Mouse (Mus musculus): ENCODE data around the gene Usp42. TPM values are rescaled to one million over a fixed set of nuclear protein-coding genes. Genes with fewer than 3 reads are reported as not detected.

Gene Usp42
- total RNA-seq, 2 experiments from 2014 or later, result 6.2 to 6.5 TPM

DNA sequence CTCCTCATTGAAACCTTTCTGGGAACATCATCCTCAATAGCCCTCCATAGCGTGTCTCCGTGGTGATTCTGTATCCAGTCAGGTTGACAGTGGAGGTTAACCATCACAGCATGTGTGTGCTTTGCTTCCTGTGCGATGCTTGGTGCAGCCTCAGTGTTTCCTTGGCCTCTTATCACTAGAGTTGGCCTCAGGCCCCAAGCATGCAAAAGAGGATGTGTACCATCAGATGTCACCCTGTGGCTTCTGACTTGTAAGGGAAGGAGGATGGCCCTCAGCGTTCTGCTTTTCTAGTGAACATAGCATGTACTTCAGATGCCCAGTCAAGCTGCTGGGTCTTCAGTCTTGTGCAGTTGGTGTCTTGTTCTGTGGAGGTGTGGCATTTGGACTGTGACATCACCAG, 33.6 kb downstream of the Usp42 start:
- no peak for DNase-seq
- intact Hi-C loops (cut with DNase I; ENCODE audit: low total_unique reads), result no loop called here

DNA sequence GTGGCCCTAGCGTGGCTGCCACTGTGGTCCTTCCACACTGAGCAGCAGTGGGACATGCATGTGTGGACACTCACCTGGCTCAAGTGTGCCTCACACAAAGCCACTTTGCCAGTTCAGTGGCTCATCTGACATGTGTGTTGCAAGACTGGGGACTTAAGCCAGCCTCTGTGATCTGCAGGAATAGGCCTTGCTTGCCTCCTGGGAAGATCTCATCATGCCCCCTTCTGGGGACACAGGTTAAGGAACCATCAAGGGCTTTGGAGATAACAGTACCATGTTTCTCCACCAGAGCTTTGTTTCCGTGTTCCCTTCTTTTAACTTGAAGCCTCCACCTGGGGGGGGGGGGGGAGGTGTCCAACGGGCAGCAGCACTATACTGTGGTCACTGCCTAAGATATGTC, 35.8 kb downstream of the Usp42 start:
- intact Hi-C loops (cut with DNase I; ENCODE audit: low total_unique reads), result no loop called here
- DNase-seq, result no peak

- DNase-seq, result no peak
- intact Hi-C loops (cut with DNase I; ENCODE audit: low total_unique reads), result no loop called here
Measured at GRCm38 (mm10) chr5:143690926-143691325, 41.2 kb downstream of the Usp42 start.

- intact Hi-C loops (cut with DNase I; ENCODE audit: low total_unique reads), result no loop called here
- DNase-seq, result no peak
Measured at GRCm38 (mm10) chr5:143690392-143690791, 41.7 kb downstream of the Usp42 start.

- intact Hi-C loops (cut with DNase I; ENCODE audit: low total_unique reads), result no loop called here
- no peak for DNase-seq
Measured at GRCm38 (mm10) chr5:143687589-143687988, 44.5 kb downstream of the Usp42 start.

- intact Hi-C loops (cut with DNase I; ENCODE audit: low total_unique reads), result no loop called here
Measured at GRCm38 (mm10) chr5:143686456-143686855, 45.6 kb downstream of the Usp42 start.

DNA sequence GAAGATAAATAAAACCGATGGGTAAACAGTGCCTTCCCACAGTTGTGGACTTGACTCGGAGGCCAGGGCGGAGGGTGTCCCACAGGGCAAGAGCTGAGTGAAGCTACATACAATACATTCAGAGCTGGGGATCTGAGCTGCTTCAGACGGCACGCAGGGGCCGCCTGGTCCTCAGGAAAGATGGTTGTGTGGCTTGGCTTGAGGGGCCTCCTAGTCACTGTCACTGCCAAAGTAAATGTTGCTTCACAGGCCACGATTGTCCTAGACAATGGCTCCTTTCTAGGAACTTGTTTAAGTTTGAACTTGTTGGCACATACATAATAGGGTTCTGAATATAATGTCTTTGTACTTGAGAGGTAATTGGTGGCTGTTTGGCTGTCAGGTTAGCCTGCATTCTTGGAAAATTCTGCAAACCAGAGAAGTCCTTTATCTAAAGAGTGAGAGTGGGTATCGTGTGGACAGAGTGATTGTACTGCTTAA, 47.1 kb downstream of the Usp42 start:
- intact Hi-C loops (cut with DNase I; ENCODE audit: low total_unique reads), result no loop called here
- no peak for DNase-seq

More at GRCm38 (mm10) chr5:143686456-143686855, 45.6 kb downstream of the Usp42 start:
- no peak for DNase-seq

- no peak for DNase-seq
- intact Hi-C loops (cut with DNase I; ENCODE audit: low total_unique reads), result no loop called here
Measured at GRCm38 (mm10) chr5:143683696-143684095, 48.4 kb downstream of the Usp42 start.

DNA sequence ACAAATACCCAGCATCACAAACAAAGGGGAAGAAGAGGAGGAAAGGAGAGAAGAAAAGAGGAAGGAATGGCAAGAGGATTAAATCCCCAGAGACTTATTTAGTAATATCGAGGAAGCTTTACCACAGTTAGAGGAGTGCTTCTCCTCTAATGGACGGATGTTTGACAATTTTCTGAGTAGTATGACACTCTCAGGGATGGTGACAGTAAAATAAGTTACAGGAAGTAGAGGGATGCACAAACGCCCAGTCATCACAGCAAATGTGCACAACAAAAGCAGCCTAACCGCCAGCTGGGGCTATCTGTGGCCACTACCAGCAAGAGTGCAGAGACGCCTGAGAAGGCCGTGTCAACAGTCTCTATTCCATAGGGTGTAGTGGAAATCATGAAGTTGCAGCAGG, 52.4 kb downstream of the Usp42 start:
- DNase-seq, result no peak
- intact Hi-C loops (cut with DNase I; ENCODE audit: low total_unique reads), result no loop called here

- DNase-seq, result no peak
- intact Hi-C loops (cut with DNase I; ENCODE audit: low total_unique reads), result no loop called here
Measured at GRCm38 (mm10) chr5:143678634-143679271, 53.3 kb downstream of the Usp42 start.

GRCm38 (mm10) chr5:143677363-143677762, 54.7 kb downstream of the Usp42 start:
- intact Hi-C loops (cut with DNase I; ENCODE audit: low total_unique reads), result no loop called here
- no peak for DNase-seq

- DNase-seq, result no peak
- intact Hi-C loops (cut with DNase I; ENCODE audit: low total_unique reads), result no loop called here
Measured at GRCm38 (mm10) chr5:143676218-143676985, 55.7 kb downstream of the Usp42 start.

DNA sequence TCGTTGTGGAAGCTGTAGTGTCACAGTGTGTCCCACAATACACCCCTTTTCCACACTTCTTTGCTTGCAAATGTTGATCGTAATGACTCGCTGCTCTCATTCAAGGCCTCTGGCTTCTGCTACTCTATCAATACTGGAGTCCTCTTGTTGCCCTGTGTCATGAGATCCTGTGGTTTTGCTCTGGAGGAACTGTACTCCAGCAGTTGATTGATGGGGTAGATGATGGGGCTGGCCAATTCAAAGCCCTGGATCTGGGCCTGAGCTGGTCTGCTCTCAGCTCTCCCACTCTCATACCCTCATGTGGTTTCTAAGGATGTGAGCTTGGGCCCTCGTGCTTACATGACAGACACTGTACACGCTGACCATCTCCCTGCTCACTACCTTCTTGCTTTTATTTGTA, 57.5 kb downstream of the Usp42 start:
- no peak for DNase-seq
- intact Hi-C loops (cut with DNase I; ENCODE audit: low total_unique reads), result no loop called here

GRCm38 (mm10) chr5:143670740-143671415, 61.2 kb downstream of the Usp42 start:
- intact Hi-C loops (cut with DNase I; ENCODE audit: low total_unique reads), result no loop called here
- DNase-seq, result no peak

DNA sequence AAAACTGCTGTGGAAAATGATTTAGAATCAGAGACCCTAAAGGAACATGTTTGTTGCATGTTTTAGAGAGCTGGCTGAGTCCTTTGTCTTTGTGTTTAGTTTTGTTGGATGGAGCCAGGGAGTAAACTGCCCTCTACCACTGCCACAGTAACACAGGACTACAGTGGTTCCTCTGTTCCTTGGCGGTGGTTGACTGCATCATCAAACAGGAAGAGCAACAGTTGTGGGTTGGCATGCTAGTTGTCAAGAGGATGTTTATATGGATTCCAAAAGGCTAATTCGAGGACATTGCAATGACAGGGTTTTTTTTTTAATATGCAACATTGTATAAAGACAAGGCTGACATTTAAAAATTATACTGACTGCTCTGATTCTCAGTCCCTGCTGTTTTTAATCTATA, 62.2 kb downstream of the Usp42 start:
- intact Hi-C loops (cut with DNase I; ENCODE audit: low total_unique reads), result no loop called here
- no peak for DNase-seq

DNA sequence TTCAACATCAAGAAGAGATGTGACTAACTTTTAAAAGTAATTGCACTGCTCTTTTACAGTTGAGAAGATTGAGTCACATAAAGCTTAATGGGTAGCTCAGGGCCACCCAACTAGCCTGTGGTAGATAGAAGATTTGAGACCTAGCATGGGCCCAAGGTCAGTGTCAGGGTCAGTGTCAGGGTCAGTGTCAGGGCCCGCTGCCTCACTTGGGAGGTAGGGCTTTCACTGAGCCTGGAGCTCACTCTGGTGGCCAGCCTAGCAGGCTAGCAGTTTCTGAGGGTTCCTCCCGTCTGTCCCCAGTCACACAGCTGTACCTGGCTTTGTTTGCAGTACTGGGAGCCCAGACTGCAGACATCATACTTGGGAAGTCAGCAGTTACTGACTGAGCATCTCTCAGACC, 62.7 kb downstream of the Usp42 start:
- intact Hi-C loops (cut with DNase I; ENCODE audit: low total_unique reads), result no loop called here

GRCm38 (mm10) chr5:143668884-143669283, 63.2 kb downstream of the Usp42 start:
- intact Hi-C loops (cut with DNase I; ENCODE audit: low total_unique reads), result no loop called here
- DNase-seq, result no peak

More for the DNA sequence above, 62.7 kb downstream of the Usp42 start:
- no peak for DNase-seq

DNA sequence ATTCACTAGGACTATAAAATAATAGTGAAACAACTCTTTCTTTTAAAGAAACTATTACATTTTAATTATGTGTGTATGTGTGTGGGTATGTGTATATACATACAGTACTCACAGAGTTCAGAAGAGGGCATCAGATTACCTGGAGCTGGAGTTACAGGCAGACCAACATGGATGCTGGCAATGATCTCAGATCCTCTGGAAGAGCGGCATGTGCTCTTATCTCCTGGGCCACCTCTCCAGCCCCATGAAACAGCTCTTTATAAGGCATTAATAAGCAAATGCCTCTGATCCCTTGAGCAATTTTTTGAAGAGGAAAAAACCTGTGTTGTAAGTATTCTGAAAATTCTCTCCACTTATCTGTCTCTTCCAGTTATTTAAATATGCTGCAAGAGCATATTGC, 66.1 kb downstream of the Usp42 start:
- intact Hi-C loops (cut with DNase I; ENCODE audit: low total_unique reads), result no loop called here
- DNase-seq, result no peak

GRCm38 (mm10) chr5:143665561-143665960, 66.5 kb downstream of the Usp42 start:
- DNase-seq, result no peak
- intact Hi-C loops (cut with DNase I; ENCODE audit: low total_unique reads), result no loop called here

GRCm38 (mm10) chr5:143663074-143663687, 68.9 kb downstream of the Usp42 start:
- intact Hi-C loops (cut with DNase I; ENCODE audit: low total_unique reads), result no loop called here

More at GRCm38 (mm10) chr5:143663074-143663687, 68.9 kb downstream of the Usp42 start:
- no peak for DNase-seq

Measured in gastrocnemius, postnatal 14 days (tissue).